Mouse (Mus musculus) CH12.LX (cell line): ENCODE results near the gene Ccdc130. TPM values are rescaled to one million over a fixed set of nuclear protein-coding genes. Genes with fewer than 3 reads are reported as not detected.

Experiments used
- DNase-seq: peaks from one replicate; pipeline ENCODE4 v3.0.0-alpha.2; 2013; ENCODE audit errors: extremely low read depth
- H3K27ac ChIP-seq: 2 replicates; pipeline ENCODE4 v1.5.1; 2012; ENCODE audit warnings: low read depth, mild to moderate bottlenecking, control low read depth, moderate library complexity; ENCODE audit not compliant: insufficient read depth
- H3K27me3 ChIP-seq: replicated peaks from 2 replicates; pipeline ENCODE3; 2012; ENCODE audit warnings: inconsistent platforms
- H3K36me3 ChIP-seq, 2 experiments: replicated peaks in 1 of 2; 2 replicates each; pipeline versions ENCODE3 to v1.6.1; 2012; ENCODE audit warnings: inconsistent platforms in 1 of 2, low read length in 1 of 2, mild to moderate bottlenecking in 1 of 2, mixed read lengths in 1 of 2, moderate library complexity in 1 of 2; ENCODE audit not compliant: control insufficient read depth in 1 of 2, insufficient read depth in 1 of 2
- H3K4me1 ChIP-seq, 2 experiments: 2 replicates each; pipeline ENCODE4 v1.6.1; 2012; ENCODE audit warnings: inconsistent platforms in 1 of 2, moderate library complexity in 1 of 2; ENCODE audit not compliant: insufficient read depth in 2 of 2, control insufficient read depth in 1 of 2
- H3K4me2 ChIP-seq: 2 replicates; pipeline ENCODE4 v1.6.1; 2012; ENCODE audit warnings: low read depth, mild to moderate bottlenecking, control low read depth; ENCODE audit not compliant: poor library complexity, insufficient read depth, severe bottlenecking
- H3K4me3 ChIP-seq, 3 experiments: fragments of 150-350 bp in 1 of 3; sonication (generic) in 1 of 3; replicated peaks in 1 of 3; 2 replicates each; pipeline versions ENCODE3 to v1.5.1; 2011 to 2012; ENCODE audit warnings: low read depth in 2 of 3, low read length in 2 of 3, mild to moderate bottlenecking in 2 of 3, moderate library complexity in 2 of 3, control low read depth in 1 of 3, improper control_type of control experiment in 1 of 3, inconsistent platforms in 1 of 3, mixed read lengths in 1 of 3; ENCODE audit not compliant: poor library complexity in 1 of 3
- H3K79me2 ChIP-seq: replicated peaks from 2 replicates; pipeline ENCODE4 v1.6.1; 2012; ENCODE audit warnings: mild to moderate bottlenecking, moderate library complexity; ENCODE audit not compliant: control insufficient read depth, poor library complexity, insufficient read depth, severe bottlenecking; ENCODE audit errors: extremely low read depth
- H3K9ac ChIP-seq: 2 replicates; pipeline ENCODE4 v1.6.1; 2012; ENCODE audit warnings: low read depth, mild to moderate bottlenecking, control low read depth, moderate library complexity; ENCODE audit not compliant: insufficient read depth
- H3K9me3 ChIP-seq: replicated peaks from 2 replicates; pipeline ENCODE3; 2012; ENCODE audit warnings: low read length, inconsistent platforms, mixed read lengths
- BHLHE40 ChIP-seq: IDR thresholded peaks from 2 replicates; pipeline ENCODE4 v1.6.1; 2011; ENCODE audit warnings: mild to moderate bottlenecking, low read depth, low read length, improper control_type of control experiment
- CHD1 ChIP-seq: IDR thresholded peaks from 2 replicates; pipeline ENCODE4 v1.6.1; 2012; ENCODE audit warnings: low read depth, low read length, improper control_type of control experiment, inconsistent platforms
- CHD2 ChIP-seq: IDR thresholded peaks from 2 replicates; pipeline ENCODE4 v1.6.1; 2011; ENCODE audit warnings: low read length, improper control_type of control experiment
- E2F4 ChIP-seq: IDR thresholded peaks from 2 replicates; pipeline ENCODE4 v1.6.1; 2011; ENCODE audit warnings: low read depth, low read length, improper control_type of control experiment; ENCODE audit not compliant: insufficient replicate concordance
- ELF1 ChIP-seq: IDR thresholded peaks from 2 replicates; pipeline ENCODE4 v1.6.1; 2014; ENCODE audit warnings: low read depth, mild to moderate bottlenecking, inconsistent platforms, low read length, improper control_type of control experiment
- EP300 ChIP-seq: IDR thresholded peaks from 2 replicates; pipeline ENCODE4 v1.6.1; 2011; ENCODE audit warnings: low read length, improper control_type of control experiment
- ETS1 ChIP-seq: conservative IDR thresholded peaks from 2 replicates; pipeline ENCODE4 v1.6.1; 2012; ENCODE audit warnings: low read depth, mild to moderate bottlenecking, inconsistent platforms, low read length, improper control_type of control experiment, moderate library complexity
- GABPA ChIP-seq: IDR thresholded peaks from 2 replicates; pipeline ENCODE4 v1.6.1; 2012; ENCODE audit warnings: low read depth, low read length, improper control_type of control experiment, inconsistent platforms; ENCODE audit not compliant: insufficient replicate concordance
- IRF4 ChIP-seq: IDR thresholded peaks from 2 replicates; pipeline ENCODE4 v1.6.1; 2014; ENCODE audit warnings: low read depth, mild to moderate bottlenecking, inconsistent platforms, low read length, improper control_type of control experiment
- JUN ChIP-seq: IDR thresholded peaks from 2 replicates; pipeline ENCODE4 v1.6.1; 2011; ENCODE audit warnings: low read depth, mild to moderate bottlenecking, low read length, improper control_type of control experiment, moderate library complexity; ENCODE audit not compliant: insufficient read depth
- JUND ChIP-seq: conservative IDR thresholded peaks from 2 replicates; pipeline ENCODE4 v1.6.1; 2011; ENCODE audit warnings: low read depth, low read length, improper control_type of control experiment
- MAFK ChIP-seq: IDR thresholded peaks from 2 replicates; pipeline ENCODE4 v1.6.1; 2011; ENCODE audit warnings: low read length, improper control_type of control experiment; ENCODE audit not compliant: insufficient replicate concordance
- MAX ChIP-seq: IDR thresholded peaks from 2 replicates; pipeline ENCODE4 v1.6.1; 2011; ENCODE audit warnings: low read length, improper control_type of control experiment
- MAZ ChIP-seq: IDR thresholded peaks from 2 replicates; pipeline ENCODE4 v1.6.1; 2012; ENCODE audit warnings: low read depth, mild to moderate bottlenecking, inconsistent platforms, low read length, improper control_type of control experiment, moderate library complexity
- MEF2A ChIP-seq: IDR thresholded peaks from 2 replicates; pipeline ENCODE4 v1.6.1; 2014; ENCODE audit warnings: low read depth, mild to moderate bottlenecking, inconsistent platforms, low read length, improper control_type of control experiment, borderline replicate concordance
- MYC ChIP-seq: IDR thresholded peaks from 2 replicates; pipeline ENCODE4 v1.6.1; 2011; ENCODE audit warnings: low read depth, mild to moderate bottlenecking, improper control_type of control experiment, low read length
- NELFE ChIP-seq: IDR thresholded peaks from 2 replicates; pipeline ENCODE4 v1.6.1; 2011; ENCODE audit warnings: low read depth, low read length, improper control_type of control experiment
- NRF1 ChIP-seq: IDR thresholded peaks from 2 replicates; pipeline ENCODE4 v1.6.1; 2014; ENCODE audit warnings: low read depth, mild to moderate bottlenecking, inconsistent platforms, low read length, improper control_type of control experiment, moderate library complexity
- PAX5 ChIP-seq: IDR thresholded peaks from 2 replicates; pipeline ENCODE4 v1.6.1; 2012; ENCODE audit warnings: low read length, inconsistent platforms, mixed read lengths
- POLR2A ChIP-seq: IDR thresholded peaks from 2 replicates; pipeline ENCODE4 v1.6.1; 2011; ENCODE audit warnings: low read depth, mild to moderate bottlenecking, improper control_type of control experiment, low read length
- POLR2AphosphoS2 ChIP-seq: IDR thresholded peaks from 2 replicates; pipeline ENCODE4 v1.6.1; 2011; ENCODE audit warnings: low read depth, low read length, improper control_type of control experiment
- RAD21 ChIP-seq: IDR thresholded peaks from 2 replicates; pipeline ENCODE4 v1.6.1; 2011; ENCODE audit warnings: low read depth, mild to moderate bottlenecking, low read length, improper control_type of control experiment, moderate library complexity
- RCOR1 ChIP-seq: conservative IDR thresholded peaks from 2 replicates; pipeline ENCODE4 v1.6.1; 2012; ENCODE audit warnings: low read depth, mild to moderate bottlenecking, inconsistent platforms, low read length, improper control_type of control experiment
- SIN3A ChIP-seq: IDR thresholded peaks from 2 replicates; pipeline ENCODE4 v1.6.1; 2012; ENCODE audit warnings: low read length, improper control_type of control experiment, inconsistent platforms
- SMC3 ChIP-seq: IDR thresholded peaks from 2 replicates; pipeline ENCODE4 v1.6.1; 2011; ENCODE audit warnings: low read depth, low read length, improper control_type of control experiment
- TBP ChIP-seq: conservative IDR thresholded peaks from 2 replicates; pipeline ENCODE4 v1.6.1; 2011; ENCODE audit warnings: low read depth, low read length, improper control_type of control experiment
- TCF12 ChIP-seq: IDR thresholded peaks from 2 replicates; pipeline ENCODE4 v1.6.1; 2014; ENCODE audit warnings: low read depth, mild to moderate bottlenecking, inconsistent platforms, low read length, improper control_type of control experiment
- UBTF ChIP-seq: IDR thresholded peaks from 2 replicates; pipeline ENCODE4 v1.6.1; 2012; ENCODE audit warnings: low read depth, mild to moderate bottlenecking, inconsistent platforms, low read length, improper control_type of control experiment, moderate library complexity
- USF2 ChIP-seq: conservative IDR thresholded peaks from 2 replicates; pipeline ENCODE4 v1.6.1; 2011; ENCODE audit warnings: low read depth, low read length, improper control_type of control experiment
- ZC3H11A ChIP-seq: IDR thresholded peaks from 2 replicates; pipeline ENCODE4 v1.6.1; 2012; ENCODE audit warnings: low read depth, mild to moderate bottlenecking, inconsistent platforms, low read length, improper control_type of control experiment
- ZNF384 ChIP-seq: IDR thresholded peaks from 2 replicates; pipeline ENCODE4 v1.6.1; 2012; ENCODE audit warnings: low read depth, low read length, improper control_type of control experiment, inconsistent platforms
- dilution Hi-C: fragments of 300-500 bp; cut with MboI; formaldehyde crosslinking; loops from 2 replicates; pipeline ENCODE4 v1.14.3; 2020; ENCODE audit warnings: low sequenced_read_pairs; ENCODE audit not compliant: extremely low pct_unique_long_range_greater_than_20kb, extremely low pct_ligation_motif_present
- in situ Hi-C: fragments of 300-500 bp; cut with MboI; formaldehyde crosslinking; loops from 3 replicates; pipeline ENCODE4 v1.14.3; 2019; ENCODE audit warnings: low sequenced_read_pairs, low pct_ligation_motif_present, low pct_unique_long_range_greater_than_20kb, mixed read lengths
- polyA plus RNA-seq: library from polyadenylated mRNA; unstranded; fragments of >175 nt; gene quantifications from 2 replicates; pipeline ENCODE4 v1.2.1, GENCODE M21; 2012; ENCODE audit warnings: low read depth; ENCODE audit not compliant: insufficient read length
- total RNA-seq, 2 experiments: library from RNA; depleted of rRNA; stranded (reverse); fragments of 300-350 nt in 1 of 2; fragments of >200 nt in 1 of 2; gene quantifications; 2 replicates each; pipeline ENCODE4 v1.2.3; 2012 to 2014

The Ccdc130 gene
- total and polyA plus RNA-seq, 3 experiments: 5.7 to 13.0 (median 7.8) TPM

- dilution Hi-C loops: no loop called here
- H3K4me3 ChIP-seq: no peak overlapping the region
- H3K9me3 ChIP-seq: no peaks in the 10 kb centered on the region
- no peak for TF ChIP-seq ETS1
- TF ChIP-seq PAX5: no peak
- TF ChIP-seq GABPA: no peak
- TF ChIP-seq NRF1: no peak
- no peak for TF ChIP-seq MAZ
- no peak for TF ChIP-seq BHLHE40
- no peak for TF ChIP-seq MAFK
- TF ChIP-seq, all 38 proteins: peak for 0
- in situ Hi-C loops: no loop called here
- no peak overlapping the region for H3K27ac ChIP-seq
- H3K9ac ChIP-seq: no peak overlapping the region
- H3K4me2 ChIP-seq: no peak overlapping the region
- peaks cover 5 to 10% of the 10 kb centered on the region in 2 experiments for H3K4me1 ChIP-seq
- H3K27me3 ChIP-seq: no peaks in the 10 kb centered on the region
- H3K36me3 ChIP-seq: peaks cover 79 to 84% of the 10 kb centered on the region in 2 experiments
- DNase-seq: no peak
- H3K79me2 ChIP-seq: peaks cover 5% of the 10 kb centered on the region; the same call in 1 of the 2 replicates
These were observed 9.1 kb downstream of the Ccdc130 start for GRCm38 (mm10) chr8:84261098-84261497.

DNA sequence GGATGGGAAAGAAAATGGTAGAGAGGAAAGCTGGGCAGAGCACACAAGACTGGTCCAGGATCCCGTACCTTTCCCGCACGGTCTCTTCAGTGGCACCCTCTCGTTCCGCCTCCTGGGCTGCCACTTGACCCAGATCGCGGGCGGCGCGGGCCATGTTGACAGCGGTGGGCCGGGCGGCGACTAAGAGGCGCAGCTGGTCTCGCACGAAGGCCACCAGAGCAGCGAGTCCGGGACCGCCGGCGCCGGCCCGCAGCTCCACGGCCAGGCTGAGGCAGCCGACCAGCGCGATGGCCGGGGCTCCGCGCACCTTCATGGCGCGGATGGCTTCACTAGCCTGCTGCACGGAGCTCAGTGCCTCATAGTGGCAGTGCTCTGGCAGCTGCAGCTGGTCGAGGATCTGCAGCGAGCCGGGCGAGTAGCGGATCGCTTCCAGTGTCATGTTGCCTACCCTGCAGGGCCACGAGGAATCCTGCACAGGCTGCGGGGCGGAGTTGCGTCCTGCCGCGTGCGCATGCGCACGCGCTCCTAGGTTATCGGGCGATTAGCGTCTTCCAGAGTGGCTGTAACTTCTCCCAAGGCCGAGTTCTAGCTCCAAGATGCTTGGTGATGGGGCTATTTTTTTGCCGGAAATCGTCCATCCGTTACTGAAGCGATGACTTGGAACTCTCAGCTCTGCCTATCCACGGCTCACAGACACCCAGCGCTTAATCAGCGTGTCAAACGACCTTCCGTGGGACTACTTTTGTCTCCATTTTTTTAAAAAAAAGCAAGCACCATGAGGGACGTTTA, 13.2 kb downstream of the Ccdc130 start, which contains the start of gene Mri1:
TSS of gene Mri1 (minus strand) at position 505 of the 789 bp plus-strand sequence.
- Histone ChIP-seq H3K9me3 (no peaks in the 10 kb centered on the region), H3K36me3 (peaks cover 64 to 79% of the 10 kb centered on the region in 2 experiments), H3K27ac (peak within 1 kb of the TSS; percentile 77), H3K4me2 (peak within 1 kb of the TSS; percentile 53), H3K4me3 (peak within 1 kb of the TSS; percentile 85 to 95 (median 91)), H3K27me3 (no peaks in the 10 kb centered on the region), H3K4me1 (peaks cover 7 to 14% of the 10 kb centered on the region in 2 experiments), H3K9ac (peak within 1 kb of the TSS; percentile 74), H3K79me2 (peaks cover 7% of the 10 kb centered on the region; the same call in 1 of the 2 replicates)
- dilution Hi-C loops: no loop called here
- in situ Hi-C loops: no loop called here
- DNase-seq: peak; percentile 81
- TF ChIP-seq MAX (peak; percentile 95), ZC3H11A (no peak), UBTF (peak; percentile 60; the same call in 1 of the 2 replicates), JUND (no peak), CHD2 (no peak), POLR2AphosphoS2 (peak; percentile 73; the same call in 1 of the 2 replicates), POLR2A (peak; percentile 85), IRF4 (peak; percentile 17; the same call in 1 of the 2 replicates), RAD21 (no peak), SIN3A (peak; percentile 92), EP300 (no peak), MAFK (no peak), MEF2A (no peak), ELF1 (0 out of 2 replicates have a peak, but pooled peaks have one; percentile 2), USF2 (no peak), MAZ (no peak), TCF12 (peak; percentile 64), E2F4 (no peak), ETS1 (no peak), ZNF384 (peak; percentile 67), NELFE (peak; percentile 94), JUN (no peak), RCOR1 (no peak), PAX5 (no peak), MYC (peak; percentile 96), SMC3 (no peak), TBP (peak; percentile 74; the same call in 1 of the 2 replicates), NRF1 (peak; percentile 99), CHD1 (peak; percentile 85; the same call in 1 of the 2 replicates)
